Mouse (Mus musculus): Measurements from ENCODE around the gene Gab1. TPM values are rescaled to one million over a fixed set of nuclear protein-coding genes. Genes with fewer than 3 reads are reported as not detected.
"Not testable (repeated sequence)": the region's sequence is repeated elsewhere in the genome, so short reads cannot be mapped to it uniquely, and the experiment has no call there.

The Gab1 gene
- polyA plus RNA-seq, 1 experiment from 2014 or later = 26.5 TPM

GRCm38 (mm10) chr8:80739155-80739924 is 141.0 kb downstream of the Gab1 start, which contains the start of gene Smarca5:
Smarca5 (minus strand) TSS chr8:80739497.
- WGBS = 2% methylated on average over 67 of the region's 91 CpGs

GRCm38 (mm10) chr8:80738388-80739154 is 141.7 kb downstream of the Gab1 start:
- Histone ChIP-seq H3K4me3 (ENCODE audit: low read length) (peak overlapping the region; percentile 96), H3K27ac (ENCODE audit: low read depth, low read length) (peak overlapping the region; percentile 98), H3K9ac (ENCODE audit: low read depth, low read length) (peak overlapping the region; percentile 95), H3K27me3 (ENCODE audit: control insufficient read depth, insufficient read depth, low read length) (no peaks in the 10 kb centered on the region), H3K4me2 (replicated peaks; ENCODE audit: low read depth, low read length) (peak overlapping the region; percentile 83), H3K9me3 (ENCODE audit: control insufficient read depth, low read length) (no peaks in the 10 kb centered on the region), H3K36me3 (ENCODE audit: control insufficient read depth, insufficient read depth, low read length) (peaks cover 23% of the 10 kb centered on the region), H3K4me1 (ENCODE audit: control insufficient read depth, insufficient read depth, low read length) (no peaks in the 10 kb centered on the region)
- ATAC-seq (ENCODE audit: low FRiP score, low TSS enrichment) = peak; percentile 80
- under 1% methylated on average over 53 of the region's 84 CpGs for WGBS

More at GRCm38 (mm10) chr8:80739155-80739924, 141.0 kb downstream of the Gab1 start, which contains the start of gene Smarca5:
- peak within 1 kb of the TSS; percentile 83 for H3K4me2 ChIP-seq (replicated peaks; ENCODE audit: low read depth, low read length)
- H3K9me3 ChIP-seq (ENCODE audit: control insufficient read depth, low read length); H3K4me1 ChIP-seq (ENCODE audit: control insufficient read depth, insufficient read depth, low read length); H3K27me3 ChIP-seq (ENCODE audit: control insufficient read depth, insufficient read depth, low read length): not testable (repeated sequence)
- peak within 1 kb of the TSS; percentile 96 for H3K4me3 ChIP-seq (ENCODE audit: low read length)
- H3K36me3 ChIP-seq (ENCODE audit: control insufficient read depth, insufficient read depth, low read length) = peaks cover 16% of the 10 kb centered on the region
- ATAC-seq (ENCODE audit: low FRiP score, low TSS enrichment) = peak; percentile 96
- peak within 1 kb of the TSS; percentile 98 for H3K27ac ChIP-seq (ENCODE audit: low read depth, low read length)
- peak within 1 kb of the TSS; percentile 95 for H3K9ac ChIP-seq (ENCODE audit: low read depth, low read length)

- no peaks in the 10 kb centered on the region for H3K4me1 ChIP-seq (ENCODE audit: control insufficient read depth, insufficient read depth, low read length)
- H3K36me3 ChIP-seq (ENCODE audit: control insufficient read depth, insufficient read depth, low read length) = peaks cover 27% of the 10 kb centered on the region
- H3K4me3 ChIP-seq (ENCODE audit: low read length) = peak overlapping the region; percentile 96
- under 1% methylated on average over 5 of the region's 5 CpGs for WGBS
- peak overlapping the region; percentile 95 for H3K9ac ChIP-seq (ENCODE audit: low read depth, low read length)
- peak overlapping the region; percentile 98 for H3K27ac ChIP-seq (ENCODE audit: low read depth, low read length)
- peak overlapping the region; percentile 83 for H3K4me2 ChIP-seq (replicated peaks; ENCODE audit: low read depth, low read length)
- no peaks in the 10 kb centered on the region for H3K9me3 ChIP-seq (ENCODE audit: control insufficient read depth, low read length)
- ATAC-seq (ENCODE audit: low FRiP score, low TSS enrichment) = no peak
- no peaks in the 10 kb centered on the region for H3K27me3 ChIP-seq (ENCODE audit: control insufficient read depth, insufficient read depth, low read length)
These were observed 142.3 kb downstream of the Gab1 start for GRCm38 (mm10) chr8:80738046-80738387.

DNA sequence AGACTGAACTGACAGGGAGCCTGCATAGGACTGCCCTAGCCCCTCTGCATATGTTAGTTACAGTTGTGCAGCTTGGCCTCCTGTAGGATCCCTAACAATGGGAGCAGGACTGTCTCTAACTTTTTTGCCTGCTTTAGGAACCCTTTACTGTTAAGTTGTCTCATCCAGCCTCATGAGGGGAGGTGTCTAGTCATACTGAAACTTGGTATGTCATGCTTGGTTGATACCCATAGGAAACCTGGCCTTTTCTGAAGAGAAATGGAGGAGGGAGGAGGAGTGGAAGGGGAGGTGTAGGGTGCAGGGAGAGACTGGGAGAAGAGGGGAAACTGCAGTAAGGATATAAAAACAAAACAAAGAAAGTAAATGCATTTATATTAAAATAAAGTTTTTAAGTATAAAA is 148.0 kb downstream of the Gab1 start:
- no peaks in the 10 kb centered on the region for H3K9me3 ChIP-seq (ENCODE audit: control insufficient read depth, low read length)
- no peaks in the 10 kb centered on the region for H3K4me1 ChIP-seq (ENCODE audit: control insufficient read depth, insufficient read depth, low read length)
- no peak overlapping the region for H3K4me2 ChIP-seq (replicated peaks; ENCODE audit: low read depth, low read length)
- no peak for ATAC-seq (ENCODE audit: low FRiP score, low TSS enrichment)
- no peaks in the 10 kb centered on the region for H3K27me3 ChIP-seq (ENCODE audit: control insufficient read depth, insufficient read depth, low read length)
- H3K27ac ChIP-seq (ENCODE audit: low read depth, low read length) = no peak overlapping the region
- no peak overlapping the region for H3K9ac ChIP-seq (ENCODE audit: low read depth, low read length)
- peaks cover 70% of the 10 kb centered on the region for H3K36me3 ChIP-seq (ENCODE audit: control insufficient read depth, insufficient read depth, low read length)
- H3K4me3 ChIP-seq (ENCODE audit: low read length) = no peak overlapping the region

- Histone ChIP-seq H3K4me3 (ENCODE audit: low read length) (no peak overlapping the region), H3K36me3 (ENCODE audit: control insufficient read depth, insufficient read depth, low read length) (peaks cover 61% of the 10 kb centered on the region), H3K9me3 (ENCODE audit: control insufficient read depth, low read length) (no peaks in the 10 kb centered on the region; the same call in 1 of the 2 replicates), H3K27me3 (ENCODE audit: control insufficient read depth, insufficient read depth, low read length) (no peaks in the 10 kb centered on the region), H3K9ac (ENCODE audit: low read depth, low read length) (no peak overlapping the region), H3K27ac (ENCODE audit: low read depth, low read length) (no peak overlapping the region), H3K4me2 (replicated peaks; ENCODE audit: low read depth, low read length) (no peak overlapping the region), H3K4me1 (ENCODE audit: control insufficient read depth, insufficient read depth, low read length) (no peaks in the 10 kb centered on the region)
- 93% methylated on average over 1 of the region's 1 CpGs for WGBS
- ATAC-seq (ENCODE audit: low FRiP score, low TSS enrichment) = no peak
These were observed 165.9 kb downstream of the Gab1 start for GRCm38 (mm10) chr8:80714461-80714860.

Other genes with a start within 250 kb of the Gab1 start
- 60.3 and 113 TPM in 2 replicates for gene Smarca5, start 141.0 kb downstream of the Gab1 start, polyA plus RNA-seq (2014; fragmentation: Nextera tagmentation; extraction: Ambion mirVana)
- 14.3 and 25.5 TPM in 2 replicates for gene Usp38, start 134.4 kb upstream of the Gab1 start, polyA plus RNA-seq (2014; fragmentation: Nextera tagmentation; extraction: Ambion mirVana)